15 mouse cellular contexts compared by ENCODE assay signal in genomic region chr7:82105631-82106030, GRCm38 (mm10).
"Had no signal": no experiment of that assay in that cellular context is flagged by ENCODE, and none has a peak within 500 bp of the region (broad histone marks: within the 10 kb centered on the region; RNA-seq: fewer than 3 reads in every experiment).

No protein-coding gene starts in this region.

- H3K4me3 ChIP-seq: neural tube, embryonic 13.5 days; neural tube, embryonic 15.5 days; stomach, embryonic 15.5 days had no signal

- H3K27ac ChIP-seq: neural tube, embryonic 13.5 days; neural tube, embryonic 15.5 days; stomach, embryonic 15.5 days had no signal

- H3K9ac ChIP-seq: neural tube, embryonic 13.5 days; neural tube, embryonic 15.5 days; stomach, embryonic 15.5 days had no signal

- H3K36me3 ChIP-seq: neural tube, embryonic 13.5 days; neural tube, embryonic 15.5 days; stomach, embryonic 15.5 days had no signal

- H3K9me3 ChIP-seq: neural tube, embryonic 13.5 days; neural tube, embryonic 15.5 days; stomach, embryonic 15.5 days had no signal

- DNase-seq: retina, postnatal 1 day; right cerebral cortex, adult 18-20 months; right cerebral cortex, postnatal 14 days; right cerebral cortex, postnatal 25 days; right cerebral cortex, postnatal 4 days; spleen, adult 18-20 months; thymus, adult 18-20 months; thymus, adult 2 months; thymus, postnatal 14 days; thymus, postnatal 25 days; thymus, postnatal 36 days; thymus, postnatal 4 days had no signal

- H3K4me2 ChIP-seq: neural tube, embryonic 13.5 days; neural tube, embryonic 15.5 days; stomach, embryonic 15.5 days had no signal

- H3K4me1 ChIP-seq: neural tube, embryonic 13.5 days; neural tube, embryonic 15.5 days; stomach, embryonic 15.5 days had no signal

- H3K27me3 ChIP-seq: neural tube, embryonic 13.5 days; neural tube, embryonic 15.5 days; stomach, embryonic 15.5 days had no signal
